Mouse (Mus musculus): ENCODE data around the gene Nt5dc2.

Nt5dc2 gene

GRCm38 (mm10) chr14:31134015-31135000 is 3.5 kb downstream of the Nt5dc2 start:
- DNase-seq (ENCODE audit: low spot score), result no peak

- no peak for DNase-seq (ENCODE audit: low spot score)
Measured at GRCm38 (mm10) chr14:31135495-31136410, 4.9 kb downstream of the Nt5dc2 start.

- peak; percentile 1 for DNase-seq (ENCODE audit: low spot score)
Measured at GRCm38 (mm10) chr14:31136411-31137280, 5.8 kb downstream of the Nt5dc2 start.

- no peak for DNase-seq (ENCODE audit: low spot score)
Measured at GRCm38 (mm10) chr14:31137281-31137595, 6.4 kb downstream of the Nt5dc2 start.

GRCm38 (mm10) chr14:31137791-31138190 is 6.9 kb downstream of the Nt5dc2 start:
- DNase-seq (ENCODE audit: low spot score), result peak; percentile 1

- peak; percentile 1 for DNase-seq (ENCODE audit: low spot score)
Measured at GRCm38 (mm10) chr14:31138219-31138896, 7.5 kb downstream of the Nt5dc2 start.

- peak; percentile 2 for DNase-seq (ENCODE audit: low spot score)
Measured at GRCm38 (mm10) chr14:31138897-31139429, 8.1 kb downstream of the Nt5dc2 start.

GRCm38 (mm10) chr14:31139666-31140065 is 8.8 kb downstream of the Nt5dc2 start:
- no peak for DNase-seq (ENCODE audit: low spot score)

GRCm38 (mm10) chr14:31140141-31140540 is 9.3 kb downstream of the Nt5dc2 start:
- DNase-seq (ENCODE audit: low spot score), result no peak

- no peak for DNase-seq (ENCODE audit: low spot score)
Measured at GRCm38 (mm10) chr14:31141011-31141410, 10.2 kb downstream of the Nt5dc2 start.

GRCm38 (mm10) chr14:31145694-31146093 is 14.8 kb downstream of the Nt5dc2 start:
- no peak for DNase-seq (ENCODE audit: low spot score)

GRCm38 (mm10) chr14:31160196-31161150 is 29.6 kb downstream of the Nt5dc2 start:
- no peak for DNase-seq (ENCODE audit: low spot score)

GRCm38 (mm10) chr14:31161191-31161590 is 30.3 kb downstream of the Nt5dc2 start:
- DNase-seq (ENCODE audit: low spot score), result no peak

GRCm38 (mm10) chr14:31161638-31162037 is 30.8 kb downstream of the Nt5dc2 start:
- no peak for DNase-seq (ENCODE audit: low spot score)

GRCm38 (mm10) chr14:31164067-31164466 is 33.2 kb downstream of the Nt5dc2 start:
- no peak for DNase-seq (ENCODE audit: low spot score)

GRCm38 (mm10) chr14:31165010-31165409 is 34.2 kb downstream of the Nt5dc2 start:
- DNase-seq (ENCODE audit: low spot score), result no peak

GRCm38 (mm10) chr14:31165458-31165857 is 34.6 kb downstream of the Nt5dc2 start:
- no peak for DNase-seq (ENCODE audit: low spot score)

- DNase-seq (ENCODE audit: low spot score), result no peak
Measured at GRCm38 (mm10) chr14:31165991-31166630, 35.3 kb downstream of the Nt5dc2 start.

GRCm38 (mm10) chr14:31166827-31167226 is 36.0 kb downstream of the Nt5dc2 start:
- DNase-seq (ENCODE audit: low spot score), result no peak

Measured in ovary, adult 18-20 months (tissue).